Mouse (Mus musculus): Measurements from ENCODE around the gene Ift52.
A peak's percentile ranks its signal among the peaks of the same experiment; 100 is the strongest.

Ift52 gene

GRCm38 (mm10) chr2:163016916-163017743 lies at the start of gene Ift52:
Gene Ift52, plus strand, starts transcription at chr2:163017354.
- DNase-seq, result peak; percentile 93

- no peak for DNase-seq
Measured at GRCm38 (mm10) chr2:162968357-162968756, 48.8 kb upstream of the Ift52 start.

DNA sequence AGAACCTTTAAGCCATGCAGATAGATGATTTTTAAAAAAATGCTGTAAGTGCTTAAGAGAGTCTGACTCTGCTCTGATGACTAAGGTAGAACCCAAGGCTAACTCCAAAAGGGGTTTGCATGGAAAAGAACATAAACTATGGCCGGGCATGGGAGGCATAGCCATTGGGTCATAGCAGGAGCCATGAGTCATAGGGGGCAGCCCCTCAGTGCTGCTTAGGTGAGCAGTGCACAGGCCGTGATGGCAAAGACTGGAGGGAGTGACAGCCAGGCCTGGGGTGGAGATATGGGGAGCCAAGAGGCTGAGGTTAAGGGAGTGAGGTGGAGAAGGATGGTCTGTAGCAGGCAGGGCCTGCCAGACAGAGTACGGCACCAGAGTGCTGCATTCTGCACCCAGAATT lies 48.1 kb upstream of the Ift52 start:
- DNase-seq, result no peak

- DNase-seq, result no peak
Measured at GRCm38 (mm10) chr2:162970896-162971295, 46.3 kb upstream of the Ift52 start.

- no peak for DNase-seq
Measured at GRCm38 (mm10) chr2:162972752-162973151, 44.4 kb upstream of the Ift52 start.

GRCm38 (mm10) chr2:162973206-162973605 lies 43.9 kb upstream of the Ift52 start:
- DNase-seq, result no peak

- DNase-seq, result no peak
Measured at GRCm38 (mm10) chr2:162973637-162974036, 43.5 kb upstream of the Ift52 start.

DNA sequence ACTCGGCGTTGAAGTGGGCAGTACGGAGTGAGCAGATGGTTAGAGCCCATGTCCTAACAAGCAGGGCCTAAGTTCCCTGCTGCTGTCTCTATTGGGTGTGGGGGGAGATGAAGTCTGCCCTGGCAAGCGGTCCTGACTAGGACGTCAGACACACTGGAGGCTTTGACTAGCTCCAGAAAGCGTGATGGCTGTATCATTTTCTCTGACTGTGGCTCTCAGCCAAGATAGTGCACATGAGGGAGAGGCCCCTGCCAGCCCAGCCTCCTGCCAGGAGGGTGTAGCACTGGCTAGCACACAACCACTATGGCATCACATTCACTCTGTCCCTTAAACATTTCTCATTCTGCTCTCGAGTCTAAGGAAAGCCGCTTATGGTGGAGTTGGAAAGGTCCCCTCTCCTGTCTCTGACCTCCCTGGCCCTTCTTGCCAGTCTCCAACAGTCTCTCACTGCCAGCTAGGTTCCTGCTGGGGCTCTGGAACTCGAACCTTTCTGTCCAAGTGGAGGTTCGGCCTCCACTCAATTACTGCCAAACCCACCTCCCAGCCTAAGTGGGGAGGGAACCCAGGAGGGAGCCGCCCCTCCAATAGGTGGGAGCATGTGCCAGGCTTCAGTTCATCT lies 41.9 kb upstream of the Ift52 start:
- no peak for DNase-seq

DNA sequence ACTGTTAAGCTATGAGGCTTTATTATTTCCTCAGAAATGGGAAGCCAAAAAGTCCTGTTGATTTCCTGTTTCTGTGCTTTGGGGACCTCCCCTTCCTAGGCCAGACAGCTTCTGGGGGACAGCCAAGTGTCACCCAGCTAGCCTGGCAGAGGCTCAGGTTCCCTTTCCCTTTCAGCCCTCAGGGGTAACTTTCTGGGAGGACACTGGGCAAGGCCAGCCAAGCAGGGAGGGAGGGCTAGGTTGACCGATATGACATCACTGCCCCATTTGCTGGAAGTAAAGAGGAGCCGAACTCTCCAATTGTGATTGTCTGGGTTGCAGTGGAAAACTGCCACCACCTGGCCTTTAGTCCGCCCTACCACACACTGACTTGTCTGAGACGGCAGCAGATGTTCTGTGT lies 41.2 kb upstream of the Ift52 start:
- no peak for DNase-seq

GRCm38 (mm10) chr2:162984381-162984780 lies 32.8 kb upstream of the Ift52 start:
- DNase-seq, result no peak

- no peak for DNase-seq
Measured at GRCm38 (mm10) chr2:162985923-162986322, 31.2 kb upstream of the Ift52 start.

- no peak for DNase-seq
Measured at GRCm38 (mm10) chr2:162986764-162987163, 30.4 kb upstream of the Ift52 start.

GRCm38 (mm10) chr2:162987218-162987617 lies 29.9 kb upstream of the Ift52 start, which contains the start of gene Sgk2:
Gene Sgk2, plus strand, starts transcription at chr2:162987330.
- DNase-seq, result no peak

GRCm38 (mm10) chr2:162988235-162988634 lies 28.9 kb upstream of the Ift52 start:
- no peak for DNase-seq

- no peak for DNase-seq
Measured at GRCm38 (mm10) chr2:162991394-162992083, 25.6 kb upstream of the Ift52 start.

GRCm38 (mm10) chr2:162992084-162992437 lies 25.1 kb upstream of the Ift52 start:
- DNase-seq, result no peak

- DNase-seq, result no peak
Measured at GRCm38 (mm10) chr2:162993881-162994616, 23.1 kb upstream of the Ift52 start.

DNA sequence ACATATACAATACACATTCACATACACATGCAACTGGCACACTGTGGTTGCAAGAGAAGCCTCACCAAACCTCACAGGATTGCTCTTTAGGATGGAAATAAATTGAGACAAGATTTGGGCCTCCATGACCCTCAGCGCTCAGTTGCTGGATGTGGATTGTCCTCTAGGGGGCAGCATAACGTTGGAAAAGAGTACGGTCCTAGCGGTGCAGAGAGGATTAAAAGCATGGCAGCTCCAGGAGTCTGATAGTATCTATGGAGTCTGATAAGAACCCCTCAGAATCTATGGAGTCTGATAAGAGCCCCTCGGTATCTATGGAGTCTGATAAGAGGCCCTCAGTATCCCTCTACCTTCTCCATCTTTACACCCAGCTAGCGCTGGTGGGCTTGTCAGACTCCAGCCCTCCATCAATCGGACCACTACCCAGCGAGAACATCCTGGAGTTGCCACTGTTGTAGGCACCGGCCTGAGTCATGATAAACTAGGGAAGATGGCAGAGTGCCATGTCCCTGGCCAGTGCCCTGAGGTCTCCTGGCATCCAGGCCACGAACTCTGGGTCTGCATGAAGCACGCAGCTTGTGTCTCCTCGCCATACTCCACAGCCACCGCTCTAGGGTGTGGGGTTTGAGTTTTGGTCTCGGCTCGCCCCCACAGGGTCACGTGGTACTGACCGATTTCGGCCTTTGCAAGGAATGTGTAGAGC lies 18.5 kb upstream of the Ift52 start:
- DNase-seq, result peak; percentile 68

- peak; percentile 34 for DNase-seq
Measured at GRCm38 (mm10) chr2:162999744-163000143, 17.4 kb upstream of the Ift52 start.

DNA sequence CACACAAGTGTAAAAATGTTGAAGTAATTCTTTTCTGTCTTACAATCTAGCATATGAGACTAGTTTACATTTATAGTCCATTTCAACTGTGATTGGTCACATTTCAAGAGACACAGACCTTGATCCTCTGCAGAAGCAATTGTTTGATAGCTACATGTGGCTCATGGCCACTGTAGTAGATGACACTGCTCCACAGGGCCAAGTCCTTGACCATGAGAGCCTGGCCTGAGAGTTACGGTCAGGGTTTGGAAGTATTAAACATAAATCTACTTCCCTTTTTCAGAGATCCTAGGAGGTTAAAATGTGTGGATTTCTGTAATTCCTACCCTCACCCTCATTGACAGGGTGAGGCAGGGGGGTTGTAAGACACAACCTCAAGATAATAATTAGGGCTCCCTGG lies 16.1 kb upstream of the Ift52 start:
- DNase-seq, result no peak

GRCm38 (mm10) chr2:163007299-163007698 lies 9.9 kb upstream of the Ift52 start:
- DNase-seq, result no peak

DNA sequence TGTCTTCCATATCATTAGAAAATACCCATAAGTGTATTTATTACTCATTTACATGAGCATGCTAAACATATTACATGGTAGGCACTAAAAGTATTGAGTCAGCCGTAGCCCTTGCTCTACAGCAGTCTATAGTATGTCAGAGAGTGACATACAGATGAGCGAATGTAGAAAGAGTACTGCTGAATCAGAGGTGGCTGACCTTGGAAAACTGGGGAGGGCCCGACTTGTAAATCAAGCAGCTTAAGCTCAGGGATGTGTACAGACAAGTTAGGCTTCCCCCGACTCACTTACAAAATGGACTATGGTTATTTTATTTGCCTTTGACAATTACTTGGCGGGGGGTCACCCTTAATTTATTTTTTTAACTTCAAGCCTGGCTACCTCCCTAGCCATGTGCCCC lies 14.1 kb downstream of the Ift52 start:
- DNase-seq, result no peak

GRCm38 (mm10) chr2:163031757-163032156 lies 14.6 kb downstream of the Ift52 start:
- DNase-seq, result no peak
